Mouse (Mus musculus) hindbrain, postnatal 0 days (tissue): Measurements from ENCODE around the gene Atp5g1. TPM values are rescaled to one million over a fixed set of nuclear protein-coding genes. Genes with fewer than 3 reads are reported as not detected.

ENCODE experiments used
- ATAC-seq: fragments of 200-750 bp; cut with Nextera tagmentation; 2 replicates; pipeline ENCODE4 v1.8.0; 2017; ENCODE audit warnings: mild to moderate bottlenecking, moderate TSS enrichment, moderate library complexity
- DNase-seq: peaks from one replicate; pipeline ENCODE4 v3.0.0-alpha.2; 2015; ENCODE audit warnings: low spot score
- H3K27ac ChIP-seq: fragments of 300-500 bp; sonication (generic); 2 replicates; pipeline ENCODE4 v1.5.1; 2014; ENCODE audit warnings: mild to moderate bottlenecking
- H3K27me3 ChIP-seq: fragments of 300-500 bp; sonication (generic); 2 replicates; pipeline ENCODE4 v1.6.1; 2014; ENCODE audit warnings: low read length, mixed read lengths; ENCODE audit not compliant: insufficient read depth
- H3K36me3 ChIP-seq: fragments of 300-500 bp; sonication (generic); 2 replicates; pipeline ENCODE4 v1.6.1; 2014; ENCODE audit warnings: low read length, mixed read lengths; ENCODE audit not compliant: insufficient read depth
- H3K4me1 ChIP-seq: fragments of 300-500 bp; sonication (generic); 2 replicates; pipeline ENCODE4 v1.6.1; 2014; ENCODE audit warnings: antibody characterized with exemption, low read length, mixed read lengths; ENCODE audit not compliant: insufficient read depth
- H3K4me2 ChIP-seq: fragments of 300-500 bp; sonication (generic); 2 replicates; pipeline ENCODE4 v1.6.1; 2014; ENCODE audit warnings: low read depth, mild to moderate bottlenecking, low read length, moderate library complexity, mixed read lengths
- H3K4me3 ChIP-seq: fragments of 300-500 bp; sonication (generic); 2 replicates; pipeline ENCODE4 v1.5.1; 2014; ENCODE audit warnings: low read length
- H3K9ac ChIP-seq: fragments of 300-500 bp; sonication (generic); replicated peaks from 2 replicates; pipeline ENCODE4 v1.6.1; 2014; ENCODE audit warnings: mild to moderate bottlenecking, low read length, moderate library complexity, mixed read lengths
- H3K9me3 ChIP-seq: fragments of 300-500 bp; sonication (generic); 2 replicates; pipeline ENCODE4 v1.6.1; 2016; ENCODE audit warnings: low read length, mixed read lengths
- CTCF ChIP-seq: IDR thresholded peaks from 2 replicates; pipeline ENCODE4 v1.5.1; 2016; ENCODE audit warnings: antibody characterized with exemption, control low read depth, low read depth
- WGBS: fragments of 180-500 bp; shearing (Covaris S2); extraction: QIAGEN DNeasy Blood & Tissue Kit; methylation state at CpG from one replicate; pipeline ENCODE4 v1.1.7; 2014; 5-methylcytosine and 5-hydroxymethylcytosine counted together
- polyA plus RNA-seq: library from polyadenylated mRNA; unstranded; fragments of >200 nt; fragmentation: Nextera tagmentation; extraction: Ambion mirVana; gene quantifications from 2 replicates; pipeline ENCODE4 v1.2.1, GENCODE M21; 2015
- total RNA-seq: library from RNA; depleted of rRNA; stranded (reverse); fragments of >200 nt; gene quantifications from 2 replicates; pipeline ENCODE4 v1.2.3, GENCODE M21; 2014

Atp5g1 gene
- total and polyA plus RNA-seq, 2 experiments from 2014 or later: 703 to 1,324 TPM

GRCm38 (mm10) chr11:96074351-96075176, 906 bp downstream of the Atp5g1 start:
- peak overlapping the region; percentile 84 for H3K9ac ChIP-seq
- peak; percentile 11 for DNase-seq
- H3K9me3 ChIP-seq: no peaks in the 10 kb centered on the region
- no peak for TF ChIP-seq CTCF
- no peaks in the 10 kb centered on the region for H3K4me1 ChIP-seq
- H3K27ac ChIP-seq: peak overlapping the region; percentile 93
- peak overlapping the region; percentile 86 for H3K4me2 ChIP-seq
- peak overlapping the region; percentile 88 for H3K4me3 ChIP-seq
- H3K27me3 ChIP-seq: no peaks in the 10 kb centered on the region
- 26% methylated on average over 17 of the region's 17 CpGs for WGBS
- no peak for ATAC-seq
- H3K36me3 ChIP-seq: peaks cover 6% of the 10 kb centered on the region; the same call in 1 of the 2 replicates

- H3K4me3 ChIP-seq: peak overlapping the region; percentile 88; the same call in 1 of the 2 replicates
- no peak for ATAC-seq
Observed at GRCm38 (mm10) chr11:96073295-96073993, 2.0 kb downstream of the Atp5g1 start.

GRCm38 (mm10) chr11:96071013-96071412, 4.5 kb downstream of the Atp5g1 start:
- Histone ChIP-seq H3K9ac (no peak overlapping the region), H3K36me3 (peaks cover 6% of the 10 kb centered on the region; the same call in 1 of the 2 replicates), H3K4me3 (no peak overlapping the region), H3K27ac (no peak overlapping the region), H3K27me3 (no peaks in the 10 kb centered on the region), H3K4me2 (no peak overlapping the region), H3K4me1 (no peaks in the 10 kb centered on the region), H3K9me3 (no peaks in the 10 kb centered on the region)
- ATAC-seq (no peak), DNase-seq (no peak)
- 88% methylated on average over 1 of the region's 1 CpGs for WGBS
- no peak for TF ChIP-seq CTCF

More at GRCm38 (mm10) chr11:96073295-96073993, 2.0 kb downstream of the Atp5g1 start:
- H3K27me3 ChIP-seq: no peaks in the 10 kb centered on the region
- TF ChIP-seq CTCF: no peak
- H3K9ac ChIP-seq: peak overlapping the region; percentile 84; the same call in 1 of the 2 replicates
- H3K4me2 ChIP-seq: peak overlapping the region; percentile 86
- 81% methylated on average over 8 of the region's 9 CpGs for WGBS
- no peak overlapping the region for H3K27ac ChIP-seq
- no peak for DNase-seq
- peaks cover 6% of the 10 kb centered on the region; the same call in 1 of the 2 replicates for H3K36me3 ChIP-seq
- no peaks in the 10 kb centered on the region for H3K9me3 ChIP-seq
- H3K4me1 ChIP-seq: no peaks in the 10 kb centered on the region

- 87% methylated on average over 7 of the region's 7 CpGs for WGBS
- Histone ChIP-seq H3K4me2 (no peak overlapping the region), H3K4me3 (no peak overlapping the region), H3K27me3 (no peaks in the 10 kb centered on the region), H3K36me3 (peaks cover 6% of the 10 kb centered on the region; the same call in 1 of the 2 replicates), H3K27ac (no peak overlapping the region), H3K9ac (no peak overlapping the region), H3K4me1 (no peaks in the 10 kb centered on the region), H3K9me3 (no peaks in the 10 kb centered on the region)
- no peak for ATAC-seq
- no peak for DNase-seq
- TF ChIP-seq CTCF: no peak
Observed at GRCm38 (mm10) chr11:96070353-96070752, 5.1 kb downstream of the Atp5g1 start.

GRCm38 (mm10) chr11:96068231-96068630, 7.2 kb downstream of the Atp5g1 start:
- ATAC-seq (no peak), DNase-seq (peak; percentile 49)
- Histone ChIP-seq H3K27ac (no peak overlapping the region), H3K4me3 (no peak overlapping the region), H3K9me3 (no peaks in the 10 kb centered on the region), H3K4me2 (no peak overlapping the region), H3K9ac (no peak overlapping the region), H3K36me3 (peaks cover 6% of the 10 kb centered on the region; the same call in 1 of the 2 replicates), H3K4me1 (peaks cover 9% of the 10 kb centered on the region), H3K27me3 (no peaks in the 10 kb centered on the region)
- WGBS: 53% methylated on average over 5 of the region's 5 CpGs
- TF ChIP-seq CTCF: no peak

GRCm38 (mm10) chr11:96065215-96065911, 10.1 kb downstream of the Atp5g1 start, which contains the start of gene Ube2z:
TSS of gene Ube2z (minus strand) at chr11:96065388.
- ATAC-seq: peak; percentile 99
- peak; percentile 98 for DNase-seq
- Histone ChIP-seq H3K4me3 (peak within 1 kb of the TSS; percentile 95), H3K9me3 (no peaks in the 10 kb centered on the region), H3K9ac (peak within 1 kb of the TSS; percentile 87), H3K27me3 (no peaks in the 10 kb centered on the region), H3K4me1 (peaks cover 10% of the 10 kb centered on the region), H3K4me2 (peak within 1 kb of the TSS; percentile 93), H3K36me3 (peaks cover 8% of the 10 kb centered on the region), H3K27ac (peak within 1 kb of the TSS; percentile 86)
- WGBS: 4% methylated on average over 35 of the region's 50 CpGs
- no peak for TF ChIP-seq CTCF
